Comparison of ENCODE assay signal across 15 mouse cellular contexts in genomic region chr2:33729701-33730100, GRCm38 (mm10).
A peak's percentile ranks its signal among the peaks of the same experiment; 100 is the strongest.
DNase-seq lines count a peak whose midpoint lies in the region; ATAC-seq and TF ChIP-seq lines count a peak whose summit lies in the region.
"Had no signal": no experiment of that assay in that cellular context is flagged by ENCODE, and none has a peak within 500 bp of the region (broad histone marks: within the 10 kb centered on the region; RNA-seq: fewer than 3 reads in every experiment).

No protein-coding gene starts in this region.

- TF ChIP-seq EP300 in stomach, postnatal 0 days (optimal IDR thresholded peaks at IDR 0.05), result no peak

- H3K4me1 ChIP-seq in hindbrain, embryonic 13.5 days (replicated peaks), result peaks cover 12% of the 10 kb centered on the region
- H3K4me1 ChIP-seq in hindbrain, embryonic 14.5 days (replicated peaks; ENCODE audit: control insufficient read depth, insufficient read depth, low read length), result no peaks in the 10 kb centered on the region
- H3K4me1 ChIP-seq in midbrain, embryonic 12.5 days, result peaks cover 19% of the 10 kb centered on the region
- peaks cover 2% of the 10 kb centered on the region for H3K4me1 ChIP-seq in midbrain, embryonic 11.5 days (ENCODE audit: control insufficient read depth, insufficient read depth, low read length)
- no peaks in the 10 kb centered on the region for H3K4me1 ChIP-seq in stomach, postnatal 0 days (replicated peaks; ENCODE audit: control insufficient read depth, insufficient read depth)

- no peak overlapping the region for H3K4me3 ChIP-seq in hindbrain, embryonic 13.5 days
- H3K4me3 ChIP-seq in hindbrain, embryonic 14.5 days (replicated peaks; ENCODE audit: low read length), result no peak overlapping the region
- no peak overlapping the region for H3K4me3 ChIP-seq in midbrain, embryonic 12.5 days
- H3K4me3 ChIP-seq in midbrain, embryonic 11.5 days (ENCODE audit: low read depth, low read length), result no peak overlapping the region
- no peak overlapping the region for H3K4me3 ChIP-seq in stomach, postnatal 0 days (ENCODE audit: low read depth, low read length)
- H3K4me3 ChIP-seq: embryonic facial prominence, embryonic 12.5 days; forebrain, embryonic 13.5 days; lung, embryonic 15.5 days had no signal

- ATAC-seq in hindbrain, embryonic 13.5 days (ENCODE audit: low FRiP score), result no peak
- no peak for ATAC-seq in hindbrain, embryonic 14.5 days (ENCODE audit: low FRiP score)
- no peak for ATAC-seq in midbrain, embryonic 12.5 days (ENCODE audit: low FRiP score, low read depth)
- ATAC-seq in midbrain, embryonic 11.5 days (ENCODE audit: low FRiP score), result no peak
- ATAC-seq in stomach, postnatal 0 days (ENCODE audit: low FRiP score, low TSS enrichment), result no peak
- ATAC-seq: forebrain, embryonic 13.5 days had no signal

- 39% methylated on average over 5 of the region's 5 CpGs for WGBS in hindbrain, embryonic 13.5 days
- 32% methylated on average over 5 of the region's 5 CpGs for WGBS in hindbrain, embryonic 14.5 days
- 28% methylated on average over 5 of the region's 5 CpGs for WGBS in midbrain, embryonic 12.5 days
- 41% methylated on average over 5 of the region's 5 CpGs for WGBS in midbrain, embryonic 11.5 days
- WGBS in stomach, postnatal 0 days, result 31% methylated on average over 5 of the region's 5 CpGs

- 0 out of 2 replicates have a peak overlapping the region, but pooled peaks have one; percentile 19 for H3K9ac ChIP-seq in hindbrain, embryonic 13.5 days
- no peak overlapping the region for H3K9ac ChIP-seq in hindbrain, embryonic 14.5 days
- H3K9ac ChIP-seq in midbrain, embryonic 12.5 days (replicated peaks), result no peak overlapping the region
- no peak overlapping the region for H3K9ac ChIP-seq in midbrain, embryonic 11.5 days (ENCODE audit: low read length)
- no peak overlapping the region for H3K9ac ChIP-seq in stomach, postnatal 0 days (ENCODE audit: low read length)
- H3K9ac ChIP-seq: embryonic facial prominence, embryonic 12.5 days; forebrain, embryonic 13.5 days; lung, embryonic 15.5 days had no signal

- peak; percentile 43 for DNase-seq in embryo, embryonic 10 days (ENCODE audit: low spot score)
- no peak for DNase-seq in embryo, embryonic 9.5 days (ENCODE audit: extremely low spot score)
- no peak for DNase-seq in hindbrain, embryonic 14.5 days (ENCODE audit: low spot score)
- DNase-seq in midbrain, embryonic 11.5 days (ENCODE audit: low spot score, missing footprints), result no peak
- DNase-seq in stomach, postnatal 0 days (ENCODE audit: low spot score), result no peak
- DNase-seq in cerebellum, postnatal 4 days (ENCODE audit: low spot score in 2 of 2), result no peak
- DNase-seq: cerebellum, adult 11-12 months; gastrocnemius, postnatal 36 days; kidney, adult 18-20 months; right cerebral cortex, adult 18-20 months had no signal

- H3K27me3 ChIP-seq in hindbrain, embryonic 13.5 days, result no peaks in the 10 kb centered on the region
- H3K27me3 ChIP-seq in hindbrain, embryonic 14.5 days (ENCODE audit: control insufficient read depth, insufficient read depth, low read length), result no peaks in the 10 kb centered on the region
- no peaks in the 10 kb centered on the region for H3K27me3 ChIP-seq in midbrain, embryonic 12.5 days
- H3K27me3 ChIP-seq in midbrain, embryonic 11.5 days (ENCODE audit: control insufficient read depth, insufficient read depth, low read length), result no peaks in the 10 kb centered on the region
- H3K27me3 ChIP-seq in stomach, postnatal 0 days (ENCODE audit: control insufficient read depth, insufficient read depth, low read length), result no peaks in the 10 kb centered on the region
- H3K27me3 ChIP-seq: embryonic facial prominence, embryonic 12.5 days; forebrain, embryonic 13.5 days; lung, embryonic 15.5 days had no signal

- no peaks in the 10 kb centered on the region for H3K9me3 ChIP-seq in hindbrain, embryonic 13.5 days
- H3K9me3 ChIP-seq in hindbrain, embryonic 14.5 days (ENCODE audit: control insufficient read depth, low read length), result no peaks in the 10 kb centered on the region
- H3K9me3 ChIP-seq in midbrain, embryonic 12.5 days, result no peaks in the 10 kb centered on the region
- no peaks in the 10 kb centered on the region for H3K9me3 ChIP-seq in midbrain, embryonic 11.5 days (ENCODE audit: control insufficient read depth, low read length)
- no peaks in the 10 kb centered on the region for H3K9me3 ChIP-seq in stomach, postnatal 0 days (ENCODE audit: control insufficient read depth, low read length)
- H3K9me3 ChIP-seq: embryonic facial prominence, embryonic 12.5 days; forebrain, embryonic 13.5 days; lung, embryonic 15.5 days had no signal

- H3K27ac ChIP-seq in hindbrain, embryonic 13.5 days, result no peak overlapping the region
- H3K27ac ChIP-seq in hindbrain, embryonic 14.5 days, result no peak overlapping the region
- peak overlapping the region; percentile 58; the same call in 1 of the 2 replicates for H3K27ac ChIP-seq in midbrain, embryonic 12.5 days (replicated peaks)
- no peak overlapping the region for H3K27ac ChIP-seq in midbrain, embryonic 11.5 days (ENCODE audit: low read depth, low read length)
- no peak overlapping the region for H3K27ac ChIP-seq in stomach, postnatal 0 days (replicated peaks)
- H3K27ac ChIP-seq: forebrain, embryonic 13.5 days; lung, embryonic 15.5 days had no signal

- peak; percentile 65 for TF ChIP-seq CTCF in stomach, postnatal 0 days (IDR thresholded peaks at IDR 0.05; ENCODE audit: low read depth)

- H3K36me3 ChIP-seq in hindbrain, embryonic 13.5 days, result peaks cover 44% of the 10 kb centered on the region
- peaks cover 28% of the 10 kb centered on the region for H3K36me3 ChIP-seq in hindbrain, embryonic 14.5 days (replicated peaks; ENCODE audit: control insufficient read depth, insufficient read depth)
- peaks cover 39% of the 10 kb centered on the region for H3K36me3 ChIP-seq in midbrain, embryonic 12.5 days
- H3K36me3 ChIP-seq in midbrain, embryonic 11.5 days (ENCODE audit: control insufficient read depth, insufficient read depth, low read length), result peaks cover 2% of the 10 kb centered on the region; the same call in 1 of the 2 replicates
- peaks cover 4% of the 10 kb centered on the region; the same call in 1 of the 2 replicates for H3K36me3 ChIP-seq in stomach, postnatal 0 days (ENCODE audit: control insufficient read depth, insufficient read depth, low read length)

- no peak overlapping the region for H3K4me2 ChIP-seq in hindbrain, embryonic 13.5 days
- H3K4me2 ChIP-seq in hindbrain, embryonic 14.5 days (replicated peaks), result no peak overlapping the region
- H3K4me2 ChIP-seq in midbrain, embryonic 12.5 days (replicated peaks), result no peak overlapping the region
- H3K4me2 ChIP-seq in midbrain, embryonic 11.5 days, result no peak overlapping the region
- H3K4me2 ChIP-seq in stomach, postnatal 0 days (replicated peaks; ENCODE audit: low read depth), result no peak overlapping the region
- H3K4me2 ChIP-seq: embryonic facial prominence, embryonic 12.5 days; forebrain, embryonic 13.5 days; lung, embryonic 15.5 days had no signal
